Mouse (Mus musculus) ovary, postnatal 10 days (tissue): ENCODE results near the gene H2-T3.
"Not testable (repeated sequence)": the region's sequence is repeated elsewhere in the genome, so short reads cannot be mapped to it uniquely, and the experiment has no call there.

ENCODE experiments used
- DNase-seq: peaks from one replicate; pipeline ENCODE4 v3.0.0; 2022; ENCODE audit warnings: low spot score

Gene H2-T3

DNA sequence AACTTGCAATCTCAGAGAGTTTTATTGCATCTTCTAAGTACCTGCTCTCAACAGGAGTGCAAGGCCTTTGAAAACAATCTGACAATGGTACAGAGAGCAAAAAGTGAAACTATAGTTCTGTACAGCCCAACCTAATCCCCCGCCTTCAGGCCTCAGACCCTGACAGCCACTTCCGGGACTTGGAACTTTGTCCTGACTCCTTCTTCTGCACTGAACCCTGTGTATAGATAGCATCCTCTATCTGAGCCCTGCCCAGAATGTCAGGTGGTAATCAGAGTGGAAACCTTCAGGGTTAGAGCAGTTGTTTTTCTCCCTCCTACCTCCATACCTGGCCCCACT is at the start of gene H2-T3:
TSS of gene H2-T3 (minus strand) at position 119 of the 339 bp plus-strand sequence.
- no peak for DNase-seq

DNA sequence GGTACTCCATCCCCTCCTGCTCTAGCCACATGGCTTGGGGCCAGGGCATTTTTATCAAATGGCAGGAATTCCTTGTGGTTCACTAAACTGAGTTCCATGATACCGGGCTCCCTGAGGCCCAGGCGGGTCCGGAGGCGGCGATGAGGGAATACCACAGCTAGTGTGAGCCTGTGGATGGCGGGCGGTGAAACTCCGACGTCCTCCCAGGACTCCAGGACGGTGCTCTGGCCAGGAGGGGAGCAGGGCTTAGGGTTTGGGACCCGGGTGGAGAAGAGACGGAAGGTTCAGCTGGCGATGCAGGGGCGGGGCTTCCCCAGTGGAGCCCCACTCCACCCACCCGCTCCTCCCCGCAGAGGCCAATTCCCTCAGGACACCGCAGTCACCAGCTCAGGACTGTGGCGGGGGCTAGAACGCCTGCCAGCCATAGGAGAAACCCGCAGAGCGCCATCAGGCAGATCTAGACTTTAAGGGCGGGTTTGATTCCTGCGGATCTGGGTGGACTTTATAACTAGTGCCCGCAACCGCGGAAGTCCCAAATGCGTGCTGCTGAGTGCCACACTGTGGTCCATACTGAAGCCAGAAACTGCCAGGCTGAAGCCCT is 47.3 kb upstream of the H2-T3 start:
- DNase-seq, result no peak

DNA sequence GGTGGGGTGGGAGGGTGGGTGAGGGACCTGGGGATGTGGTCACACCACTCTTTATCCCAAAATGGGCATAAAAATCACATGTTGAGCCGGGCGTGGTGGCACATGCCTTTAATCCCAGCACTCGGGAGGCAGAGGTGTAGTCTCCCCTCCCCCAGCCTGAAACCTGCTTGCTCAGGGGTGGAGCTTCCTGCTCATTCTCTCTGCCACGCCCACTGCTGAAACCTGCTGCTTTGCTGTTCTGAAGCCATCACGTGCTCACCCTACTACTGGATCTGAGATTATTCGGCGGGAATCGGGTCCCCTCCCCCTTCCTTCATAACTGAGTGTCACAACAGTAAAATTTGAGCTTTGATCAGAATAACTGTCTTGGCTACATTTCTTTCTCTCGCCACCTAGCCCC is 45.2 kb upstream of the H2-T3 start:
- not testable (repeated sequence) for DNase-seq

DNA sequence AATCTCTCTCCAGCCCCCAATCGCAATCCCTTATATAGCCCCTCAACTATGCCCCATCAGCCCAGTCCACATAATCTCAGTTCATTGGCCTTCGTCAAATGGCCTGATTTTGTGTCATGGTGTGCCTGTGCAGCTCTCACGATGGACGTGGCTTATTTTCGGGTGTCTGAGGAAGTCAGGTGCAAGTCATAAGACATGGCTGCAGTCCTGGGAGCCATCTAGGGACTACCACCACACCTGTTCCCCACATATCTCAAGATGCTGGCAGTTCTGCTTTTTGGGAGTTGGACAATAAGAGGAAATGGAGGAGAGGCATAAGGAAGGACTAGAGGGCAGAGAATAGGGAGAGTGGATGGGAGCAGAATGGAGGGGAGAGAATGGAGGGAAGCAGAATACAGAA is 43.5 kb upstream of the H2-T3 start:
- no peak for DNase-seq

DNA sequence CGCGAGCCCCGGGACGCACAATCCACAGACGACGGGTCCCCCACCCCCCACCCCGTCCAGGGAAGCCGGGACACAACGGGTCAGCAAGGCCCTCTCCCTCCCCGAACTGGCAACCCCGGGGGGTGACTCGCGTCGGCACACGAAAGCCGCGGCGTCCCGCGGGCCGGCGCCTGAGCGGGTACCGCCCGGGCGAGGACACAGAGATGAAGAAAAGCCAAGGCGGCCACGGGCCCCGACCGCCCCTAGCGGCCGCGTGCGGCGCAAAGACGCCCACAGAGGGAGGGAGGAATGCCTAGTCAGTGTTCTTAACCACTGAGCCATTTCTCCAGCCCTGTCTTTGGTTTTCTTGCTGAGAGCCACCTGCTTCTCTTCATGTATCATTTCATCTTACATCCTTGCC is 41.2 kb upstream of the H2-T3 start:
- DNase-seq, result peak; percentile 48

DNA sequence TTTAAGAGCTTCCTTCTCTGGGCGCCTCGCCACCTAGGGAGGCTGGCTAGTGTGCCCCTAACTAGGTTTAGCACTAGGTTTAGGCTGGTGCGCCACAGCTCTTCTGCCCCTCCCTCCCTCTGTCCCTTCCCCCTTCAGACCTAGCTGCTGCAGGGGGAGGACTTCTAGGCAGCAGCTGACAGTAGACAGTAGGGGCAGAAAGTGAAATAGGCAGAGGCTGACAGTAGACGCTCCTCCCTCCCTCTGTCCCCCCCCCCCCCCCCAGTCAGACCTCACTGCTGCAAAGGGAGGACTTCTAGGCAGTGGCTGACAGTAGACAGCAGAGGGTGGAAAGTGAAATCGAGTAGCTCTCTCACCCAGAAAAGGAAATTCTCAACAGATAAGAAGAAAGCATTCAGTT is 39.0 kb upstream of the H2-T3 start:
- DNase-seq, result no peak

DNA sequence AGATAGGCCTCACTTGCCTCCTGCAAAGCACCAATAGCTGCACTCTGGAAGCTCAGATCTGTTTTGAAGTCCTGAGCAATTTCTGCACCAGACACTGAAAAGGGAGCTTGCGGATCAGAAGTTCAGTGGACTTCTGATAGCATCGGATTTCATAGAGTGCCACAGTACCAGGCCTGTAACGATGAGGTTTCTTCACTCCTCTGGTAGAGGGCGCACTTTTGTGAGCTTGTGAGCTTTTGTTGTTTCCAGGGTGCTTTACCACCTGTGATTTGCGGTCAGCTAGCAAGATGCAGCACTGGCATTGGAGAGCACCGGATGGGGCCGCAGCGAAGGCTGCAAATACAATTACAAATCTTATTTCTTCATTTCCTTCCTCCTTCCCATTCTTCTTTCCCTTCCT is 36.8 kb upstream of the H2-T3 start:
- no peak for DNase-seq

DNA sequence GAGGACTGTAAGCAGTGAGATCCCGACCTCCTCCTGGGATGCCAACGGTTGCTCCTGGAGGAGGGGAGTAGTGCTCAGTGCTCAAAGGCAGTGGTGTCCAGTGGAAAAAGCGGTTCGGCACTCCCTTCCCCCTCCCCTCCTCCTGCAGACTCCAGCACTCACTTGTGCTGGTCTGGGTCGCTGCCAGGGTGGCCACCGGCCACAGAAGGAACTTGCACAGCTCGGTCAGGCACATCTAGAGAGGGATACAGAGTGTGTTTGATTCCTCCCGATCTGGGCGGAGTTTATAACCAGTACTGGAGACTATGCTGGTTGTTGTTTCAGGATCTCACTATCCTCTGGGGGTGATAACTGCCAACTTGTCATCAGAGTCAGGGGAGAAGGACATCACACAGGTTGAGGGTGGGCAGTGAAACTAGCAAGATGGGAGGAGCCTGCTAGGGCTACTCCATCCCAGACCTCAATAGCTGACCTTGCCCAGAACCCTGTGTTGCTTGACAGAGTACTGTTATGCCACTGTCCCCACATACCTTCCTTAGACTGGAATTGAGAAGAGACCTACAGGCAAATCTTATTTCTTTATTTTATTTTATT is 35.2 kb upstream of the H2-T3 start:
- DNase-seq, result no peak

DNA sequence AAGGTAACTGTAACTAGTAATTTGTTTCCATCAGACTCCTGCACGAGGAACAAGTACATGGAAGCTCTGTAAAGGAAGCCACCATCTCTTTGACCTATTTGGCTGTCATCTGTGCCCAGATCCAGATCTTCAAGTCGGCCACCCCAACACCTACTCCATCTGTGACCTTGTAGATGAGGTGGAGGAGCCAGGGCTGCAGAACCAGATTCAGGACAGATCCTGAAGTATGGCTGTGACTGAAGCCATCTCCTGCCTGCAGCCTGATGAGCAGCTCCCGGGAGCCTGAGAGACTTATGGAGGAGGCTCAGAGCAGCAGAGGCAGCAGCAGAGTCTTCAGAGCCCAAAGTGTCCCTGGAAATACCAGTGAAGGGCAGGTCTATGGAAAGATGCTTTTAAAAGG is 34.4 kb upstream of the H2-T3 start:
- no peak for DNase-seq

DNA sequence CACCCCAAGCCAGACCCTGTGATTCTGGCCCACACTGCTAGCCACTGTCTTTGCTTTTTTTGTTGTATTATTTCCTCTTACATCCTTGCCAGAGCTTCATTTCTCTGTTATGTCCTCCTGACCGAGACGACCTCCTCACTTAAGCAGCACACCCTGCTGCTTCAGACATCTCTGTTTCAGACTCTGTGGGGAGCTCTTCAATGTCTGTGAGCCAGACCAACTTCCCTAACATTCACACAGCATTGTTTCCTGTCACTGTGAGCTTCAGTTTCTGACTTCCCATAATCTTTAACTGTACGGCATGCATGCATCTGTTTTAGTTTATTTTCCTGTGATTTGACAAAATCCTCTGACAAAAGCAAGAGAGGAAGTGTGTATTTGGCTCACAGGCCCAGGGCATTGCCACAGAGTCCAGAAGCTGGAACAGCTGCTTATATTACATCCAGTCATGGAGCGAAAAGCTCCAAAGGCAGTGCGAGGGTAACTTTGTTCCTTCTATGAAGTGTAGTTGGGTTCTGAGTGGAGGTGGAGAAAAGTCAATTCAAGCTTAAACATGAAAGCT is 28.6 kb upstream of the H2-T3 start:
- DNase-seq, result no peak

DNA sequence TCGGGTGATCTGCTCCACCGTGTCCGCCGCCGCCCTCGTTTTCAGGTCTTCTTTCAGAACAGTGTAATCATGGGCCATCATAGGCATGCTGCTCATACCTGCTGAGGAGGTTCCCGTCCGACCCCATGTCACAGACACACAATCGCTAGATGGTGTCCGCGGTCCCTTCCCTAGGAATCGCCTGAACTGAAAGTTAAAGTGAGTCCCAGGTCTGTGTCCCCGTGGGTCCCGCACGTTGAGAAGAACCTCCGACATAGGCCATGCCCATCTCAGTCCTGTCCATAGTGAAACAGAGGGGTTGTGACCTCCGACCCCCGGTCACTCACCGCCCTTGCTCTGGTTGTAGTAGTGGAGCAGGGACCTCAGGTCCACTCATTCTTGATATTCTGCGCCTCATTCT is 25.5 kb upstream of the H2-T3 start:
- no peak for DNase-seq

DNA sequence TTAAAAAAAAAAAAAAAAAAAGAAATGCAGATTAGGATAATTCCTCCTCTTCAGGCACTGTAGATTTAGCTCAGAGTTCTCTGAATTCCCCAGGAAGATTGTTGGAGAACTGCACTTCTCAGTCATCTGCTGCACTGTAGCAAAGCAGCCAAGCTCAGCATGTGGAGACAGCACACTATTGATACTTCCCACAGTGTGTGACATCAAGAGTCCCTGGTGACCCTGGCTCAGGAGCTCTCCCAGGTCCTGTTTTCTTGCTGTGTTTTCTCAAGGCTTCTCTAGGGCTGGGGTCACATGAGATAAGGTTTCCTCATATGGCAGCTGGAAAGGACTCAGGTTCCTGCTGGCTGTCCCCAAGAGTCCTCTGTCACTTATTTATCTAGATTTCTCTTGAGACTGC is 16.8 kb upstream of the H2-T3 start:
- DNase-seq, result no peak

DNA sequence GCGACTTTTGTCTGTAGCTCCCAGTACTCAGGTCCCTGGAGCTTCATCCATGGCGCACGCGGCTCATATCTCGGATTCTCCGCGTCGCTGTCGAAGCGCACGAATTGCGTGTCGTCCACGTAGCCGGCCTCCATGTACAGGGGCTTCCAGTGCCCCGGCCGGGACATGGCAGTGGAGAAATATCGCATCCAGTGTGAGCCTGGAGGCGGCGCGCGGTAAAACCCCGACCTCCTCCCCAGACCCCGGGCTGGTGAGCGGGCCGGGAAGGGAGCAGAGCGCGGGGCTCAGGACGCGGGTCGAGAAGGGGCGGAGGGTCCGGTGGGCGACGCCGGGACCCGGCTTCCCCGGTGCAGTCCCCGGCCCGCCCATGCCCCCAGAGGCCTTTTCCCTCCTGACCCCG is 15.8 kb upstream of the H2-T3 start:
- DNase-seq, result no peak

DNA sequence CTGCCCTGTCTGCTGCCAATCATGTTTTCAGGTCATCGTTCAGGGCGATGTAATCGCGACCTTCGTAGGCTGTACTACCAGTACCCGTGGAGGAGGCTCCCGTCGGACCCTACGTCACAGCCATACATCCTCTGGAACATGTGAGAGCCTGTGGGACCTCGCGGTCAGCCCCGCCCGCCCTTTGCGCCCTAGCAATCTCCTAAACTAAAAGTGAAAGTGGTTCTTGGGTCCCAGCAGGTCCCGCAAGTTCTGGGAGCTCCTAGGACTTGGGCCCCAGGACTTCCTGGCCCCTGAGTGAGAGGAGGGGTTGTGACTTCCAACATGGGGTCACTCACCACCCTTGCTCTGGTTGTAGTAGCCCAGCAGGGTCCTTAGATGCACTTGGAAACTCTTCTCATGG is 15.4 kb upstream of the H2-T3 start:
- DNase-seq, result no peak

DNA sequence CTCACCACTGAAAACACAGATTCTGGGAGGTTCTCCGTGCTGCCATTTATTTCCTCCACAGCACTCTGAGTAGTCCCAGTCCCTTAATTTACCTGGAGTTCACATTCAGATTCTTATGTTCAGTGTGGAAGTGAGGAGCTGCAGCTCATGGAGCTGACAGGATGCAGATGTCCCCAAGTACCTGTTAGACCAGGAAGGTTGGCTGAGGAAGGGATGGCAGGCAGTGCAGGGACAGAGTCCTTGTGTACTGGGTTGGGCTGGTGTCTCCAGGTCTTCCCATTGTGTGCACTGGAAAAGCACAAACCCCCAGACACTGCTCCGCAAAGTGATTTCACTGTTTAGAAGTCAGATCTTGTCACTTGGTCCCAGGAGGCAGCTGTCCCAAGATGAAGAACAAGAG is 11.8 kb upstream of the H2-T3 start:
- DNase-seq, result no peak

DNA sequence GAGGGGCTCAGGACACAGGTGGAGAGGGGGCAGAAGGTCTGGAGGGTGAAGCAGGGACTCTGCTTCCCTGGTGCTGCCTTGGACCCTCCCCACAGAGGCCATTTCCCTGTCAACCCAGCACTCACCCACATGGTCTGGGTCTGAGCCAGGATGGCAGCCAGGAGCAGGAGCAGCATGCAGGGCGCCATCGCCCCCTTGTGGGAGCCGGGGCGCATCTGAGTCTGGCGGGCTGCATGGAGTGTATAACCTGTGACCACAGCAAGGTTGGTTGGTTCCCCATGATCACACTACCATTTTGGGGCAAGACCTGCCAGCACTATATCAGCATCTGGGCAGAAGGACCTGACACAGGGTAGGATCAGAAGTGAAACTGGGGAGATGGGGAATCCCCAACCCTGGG is 8.2 kb upstream of the H2-T3 start:
- DNase-seq, result no peak

DNA sequence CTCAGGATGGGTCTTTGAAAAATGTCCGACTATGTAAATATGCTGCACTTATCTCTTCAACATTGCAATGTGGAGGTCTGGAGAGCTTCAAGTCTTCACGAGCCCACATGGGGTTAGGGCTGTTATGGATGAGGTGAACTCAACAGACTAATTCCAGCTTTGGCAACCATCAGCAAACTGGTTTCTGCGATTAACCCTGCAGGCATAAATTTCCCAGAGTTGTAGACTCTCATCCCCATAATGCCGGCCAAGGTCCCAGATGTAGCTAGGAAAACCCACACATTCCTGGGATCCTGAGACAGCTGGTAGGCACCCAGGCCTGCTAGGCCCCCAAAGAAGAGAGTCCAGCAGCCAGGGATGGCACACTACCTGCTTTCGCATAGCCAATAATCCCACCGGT is 4.4 kb upstream of the H2-T3 start:
- DNase-seq, result no peak

DNA sequence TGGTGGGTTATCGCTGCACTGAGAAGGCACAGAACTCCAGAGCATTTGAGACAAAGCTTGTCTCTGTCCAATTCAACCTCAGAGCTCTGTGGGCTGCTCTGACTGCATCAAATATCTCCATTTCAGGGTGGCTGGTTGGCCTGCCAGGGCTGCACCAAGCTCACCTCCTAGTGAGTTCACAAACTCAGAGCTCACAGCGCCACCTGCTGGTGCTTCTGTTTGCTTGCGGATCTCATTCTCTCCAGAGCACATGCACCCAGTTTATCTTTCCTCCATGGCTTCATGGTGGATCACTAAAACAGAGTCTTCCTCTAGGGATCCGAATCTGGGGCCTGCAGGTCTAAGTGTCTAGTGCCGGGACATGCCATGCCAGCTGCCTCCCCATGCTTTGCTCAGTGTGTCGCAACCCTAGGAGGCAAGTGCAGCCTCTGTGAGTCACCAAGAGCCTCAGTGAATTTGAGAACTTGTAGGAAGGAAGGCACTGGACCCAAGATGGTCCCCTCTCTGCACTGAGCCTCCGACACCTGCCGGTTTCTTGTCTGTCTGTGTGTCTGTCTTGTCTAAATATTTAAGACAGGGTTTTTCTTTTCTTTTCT is 3.6 kb upstream of the H2-T3 start:
- DNase-seq, result peak; percentile 17

DNA sequence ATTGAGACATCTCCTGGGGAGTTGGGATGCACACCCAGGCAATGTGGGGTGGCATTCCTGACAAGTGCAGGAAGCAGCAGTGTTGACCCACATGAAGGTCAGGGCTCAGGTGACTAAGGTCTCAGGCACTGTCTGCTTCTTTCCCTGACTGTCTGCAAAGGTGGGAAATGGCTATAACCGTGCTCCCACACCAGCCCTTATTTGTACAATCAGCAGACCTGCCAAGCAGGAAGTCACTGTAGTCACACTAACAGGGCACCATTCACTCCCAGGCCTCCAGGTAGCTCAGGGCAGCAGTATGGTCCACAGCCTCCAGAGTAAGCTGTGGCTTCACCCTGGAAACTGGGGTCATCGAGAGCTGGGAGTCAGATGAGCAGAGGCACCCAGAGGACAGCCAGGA is 2.3 kb upstream of the H2-T3 start:
- no peak for DNase-seq

DNA sequence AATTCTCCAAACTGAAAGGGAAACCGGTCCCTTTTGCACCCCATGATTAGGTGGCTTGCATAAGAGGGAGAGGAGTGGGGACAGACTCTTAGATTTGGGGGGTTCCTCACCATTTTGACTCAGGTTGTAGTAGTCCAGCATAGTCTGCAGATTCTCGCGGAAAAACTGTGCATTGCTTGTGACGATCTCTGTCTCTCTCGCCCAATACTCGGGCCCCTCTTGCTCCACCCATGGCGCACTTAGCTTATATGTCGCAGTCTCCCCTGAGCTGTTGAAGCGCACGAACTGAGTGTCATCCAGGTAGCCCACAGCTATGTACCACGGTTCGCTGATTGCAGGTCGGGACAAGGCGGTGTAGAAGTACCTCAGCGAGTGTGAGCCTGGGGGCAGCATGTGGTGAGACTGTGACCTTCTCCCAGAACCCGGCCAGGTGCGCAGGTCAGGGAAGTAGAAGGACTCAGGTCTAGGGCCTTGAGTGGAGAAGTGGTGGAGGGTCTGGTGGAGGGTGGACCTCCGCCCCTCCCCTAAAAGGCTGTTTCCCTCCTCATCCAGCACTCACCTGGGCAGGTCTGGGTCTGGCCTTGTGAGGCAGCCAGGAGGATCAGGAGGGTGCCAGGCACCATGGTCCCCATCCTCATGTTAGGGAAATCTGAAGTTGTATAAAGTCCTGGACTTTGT is 457 bp downstream of the H2-T3 start:
- DNase-seq, result no peak

DNA sequence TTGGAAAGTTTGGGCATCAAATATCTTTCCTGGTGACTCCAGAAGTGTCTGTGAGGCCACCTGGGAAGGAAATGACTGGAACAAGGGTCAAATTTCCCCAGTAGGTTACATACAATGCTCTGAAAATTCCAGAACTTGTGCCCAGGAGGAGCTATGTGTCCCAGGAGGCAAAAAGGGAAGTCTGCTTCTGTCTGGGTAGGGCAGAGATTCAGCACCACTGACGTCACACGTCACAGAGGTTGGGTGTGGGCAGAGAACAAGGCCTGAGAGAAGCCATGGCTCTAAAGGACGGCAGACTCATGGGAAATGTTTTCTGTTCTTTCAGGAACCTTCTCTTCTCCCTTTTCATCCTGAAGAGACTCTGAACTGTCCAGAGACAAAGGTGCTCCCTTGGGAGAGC is 2.5 kb downstream of the H2-T3 start:
- no peak for DNase-seq

DNA sequence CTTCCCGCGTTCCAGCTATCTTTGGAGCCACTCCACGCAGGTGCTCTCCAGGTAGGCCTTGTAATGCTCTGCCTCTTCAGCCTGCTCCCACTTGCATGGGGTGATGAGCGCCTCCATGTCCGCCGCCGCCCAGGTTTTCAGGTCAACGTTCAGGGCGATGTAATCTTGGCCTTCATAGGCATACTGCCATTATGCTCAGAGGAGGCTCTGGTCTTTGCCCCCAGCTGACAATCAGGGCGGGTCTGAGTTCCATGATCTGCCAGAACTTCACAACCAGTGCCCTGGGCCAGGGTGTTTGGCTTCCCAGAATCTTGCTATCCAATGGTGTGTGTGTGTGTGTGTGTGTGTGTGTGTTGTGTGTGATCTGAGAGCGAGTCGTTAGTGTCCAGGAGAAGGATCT is 7.9 kb downstream of the H2-T3 start:
- DNase-seq, result no peak

DNA sequence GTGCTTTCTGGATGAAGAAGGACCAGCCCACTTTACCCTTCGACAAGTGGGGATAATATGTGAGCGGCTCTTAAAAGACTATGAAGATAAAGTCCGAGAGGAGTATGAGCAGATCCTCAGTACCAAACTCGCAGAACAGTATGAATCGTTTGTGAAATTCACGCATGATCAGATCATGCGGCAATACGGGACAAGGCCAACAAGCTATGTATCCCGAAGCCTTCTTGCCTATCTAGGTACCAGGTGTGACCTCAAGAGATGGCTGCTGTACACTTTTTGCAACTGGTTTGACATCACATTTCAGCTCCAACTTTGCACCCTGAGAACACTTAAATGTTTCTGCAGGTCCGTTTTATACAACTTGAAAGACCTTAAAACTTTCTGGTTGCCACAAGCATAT is 10.6 kb downstream of the H2-T3 start:
- DNase-seq, result not testable (repeated sequence)
